31 mouse cellular contexts compared by ENCODE assay signal in the genomic region with DNA sequence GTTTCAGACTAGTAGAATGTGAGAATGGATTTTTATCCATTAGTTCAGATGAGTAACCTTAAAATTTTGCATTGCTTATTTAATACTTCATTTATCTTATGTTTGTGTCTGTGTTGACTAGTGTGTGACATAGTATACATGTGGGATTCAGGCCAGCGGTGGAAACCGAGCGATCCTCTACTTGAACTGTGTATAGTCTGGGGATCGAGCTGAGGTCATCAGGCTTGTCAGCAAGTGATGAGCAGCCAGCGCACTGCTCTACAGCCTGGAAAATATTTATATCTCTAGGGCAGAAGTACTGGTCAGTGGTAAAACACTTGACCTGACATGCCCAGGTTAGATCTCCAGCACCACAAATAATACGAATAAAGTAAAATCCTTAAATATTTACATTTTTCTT. TPM values are rescaled to one million over a fixed set of nuclear protein-coding genes. Genes with fewer than 3 reads are reported as not detected.
DNase-seq lines count a peak whose midpoint lies in the region; ATAC-seq and TF ChIP-seq lines count a peak whose summit lies in the region.
"Had no signal": no experiment of that assay in that cellular context is flagged by ENCODE, and none has a peak within 500 bp of the region (broad histone marks: within the 10 kb centered on the region; RNA-seq: fewer than 3 reads in every experiment).

No protein-coding gene starts in this region.

- no peak for TF ChIP-seq POLR2A in lung, adult 2 months (IDR thresholded peaks at IDR 0.05; ENCODE audit: borderline replicate concordance, extremely low read depth, low read depth, low read length)

- ATAC-seq in heart, embryonic 12.5 days (ENCODE audit: insufficient number of reproducible peaks, low FRiP score), result 0 out of 2 replicates have a peak, but pooled peaks have one; percentile 67
- 0 out of 2 replicates have a peak, but pooled peaks have one; percentile 31 for ATAC-seq in kidney, embryonic 16.5 days (ENCODE audit: low FRiP score, low TSS enrichment)
- peak; percentile 57; the same call in 1 of the 2 replicates for ATAC-seq in lung, embryonic 16.5 days (ENCODE audit: low read depth)
- ATAC-seq: activated CD4-positive, CD25-positive, alpha-beta regulatory T cell, adult 4 months; CD4-positive, CD25-positive, alpha-beta regulatory T cell, adult 4 months; intestine, postnatal 0 days had no signal

- peaks cover 100% of the 10 kb centered on the region for H3K79me2 ChIP-seq in macrophage (ENCODE audit: inconsistent target)

- no peak overlapping the region for H3K4me3 ChIP-seq in heart, embryonic 12.5 days
- H3K4me3 ChIP-seq in kidney, embryonic 16.5 days (ENCODE audit: low read length), result no peak overlapping the region
- H3K4me3 ChIP-seq in lung, embryonic 16.5 days (ENCODE audit: low read length), result no peak overlapping the region
- H3K4me3 ChIP-seq in lung, adult 2 months (replicated peaks; ENCODE audit: extremely low read depth, low read depth, low read length), result no peak overlapping the region
- no peak overlapping the region for H3K4me3 ChIP-seq in macrophage (ENCODE audit: inconsistent target)
- H3K4me3 ChIP-seq: embryonic facial prominence, embryonic 13.5 days; forebrain, embryonic 10.5 days; heart, embryonic 10.5 days; hindbrain, embryonic 13.5 days; layer of hippocampus, adult 2 months; left cerebral cortex, adult 2 months; limb, embryonic 13.5 days; liver, embryonic 13.5 days; megakaryocyte, embryonic 14.5 days; midbrain, embryonic 12.5 days; myocyte; neural tube, embryonic 12.5 days had no signal

- H3K27ac ChIP-seq in heart, embryonic 12.5 days (ENCODE audit: poor library complexity, severe bottlenecking), result no peak overlapping the region
- no peak overlapping the region for H3K27ac ChIP-seq in kidney, embryonic 16.5 days (ENCODE audit: low read length)
- H3K27ac ChIP-seq in lung, embryonic 16.5 days (ENCODE audit: low read length), result no peak overlapping the region
- H3K27ac ChIP-seq in macrophage, result peak overlapping the region; percentile 0; the same call in 1 of the 2 replicates
- H3K27ac ChIP-seq: embryonic facial prominence, embryonic 13.5 days; forebrain, embryonic 10.5 days; heart, embryonic 10.5 days; hindbrain, embryonic 13.5 days; layer of hippocampus, adult 2 months; left cerebral cortex, adult 2 months; limb, embryonic 13.5 days; liver, embryonic 13.5 days; midbrain, embryonic 12.5 days; neural tube, embryonic 12.5 days had no signal

- no peaks in the 10 kb centered on the region for H3K36me3 ChIP-seq in heart, embryonic 12.5 days
- no peaks in the 10 kb centered on the region for H3K36me3 ChIP-seq in kidney, embryonic 16.5 days (ENCODE audit: insufficient read depth, low read length)
- H3K36me3 ChIP-seq in lung, embryonic 16.5 days (ENCODE audit: control insufficient read depth, insufficient read depth, low read length), result no peaks in the 10 kb centered on the region
- H3K36me3 ChIP-seq in macrophage (ENCODE audit: inconsistent target), result peaks cover 8% of the 10 kb centered on the region; the same call in 1 of the 2 replicates
- H3K36me3 ChIP-seq: embryonic facial prominence, embryonic 13.5 days; heart, embryonic 10.5 days; hindbrain, embryonic 13.5 days; liver, embryonic 13.5 days; midbrain, embryonic 12.5 days; neural tube, embryonic 12.5 days had no signal

- H3K4me1 ChIP-seq in heart, embryonic 12.5 days (replicated peaks), result peaks cover 18% of the 10 kb centered on the region
- H3K4me1 ChIP-seq in kidney, embryonic 16.5 days (ENCODE audit: insufficient read depth, low read length), result peaks cover 15% of the 10 kb centered on the region
- H3K4me1 ChIP-seq in lung, embryonic 16.5 days (replicated peaks; ENCODE audit: control insufficient read depth, insufficient read depth, low read length), result peaks cover 4% of the 10 kb centered on the region; the same call in 1 of the 2 replicates
- peaks cover 2% of the 10 kb centered on the region; the same call in 1 of the 2 replicates for H3K4me1 ChIP-seq in lung, adult 2 months (ENCODE audit: control insufficient read depth, insufficient read depth, low read length)
- H3K4me1 ChIP-seq: forebrain, embryonic 10.5 days; midbrain, embryonic 12.5 days; neural tube, embryonic 12.5 days had no signal

- no peak for DNase-seq in heart, postnatal 14 days
- DNase-seq in kidney, adult 8-10 months, result no peak
- no peak for DNase-seq in lung, adult 2 months
- DNase-seq: adrenal gland, adult 8-10 months; cerebellum, adult 2 months; cerebellum, postnatal 14 days; kidney, postnatal 25 days; liver, embryonic 13.5 days; lung, postnatal 10 days; right cerebral cortex, adult 18-20 months; spleen, adult 18-20 months; thymus, adult 2 months; thymus, postnatal 36 days had no signal

- H3K4me2 ChIP-seq in heart, embryonic 12.5 days, result no peak overlapping the region
- H3K4me2 ChIP-seq in kidney, embryonic 16.5 days (replicated peaks; ENCODE audit: low read depth, low read length), result no peak overlapping the region
- no peak overlapping the region for H3K4me2 ChIP-seq in lung, embryonic 16.5 days (ENCODE audit: low read depth, low read length)
- H3K4me2 ChIP-seq: embryonic facial prominence, embryonic 13.5 days; hindbrain, embryonic 13.5 days; limb, embryonic 13.5 days; liver, embryonic 13.5 days; midbrain, embryonic 12.5 days; neural tube, embryonic 12.5 days had no signal

- no peak overlapping the region for H3K9ac ChIP-seq in heart, embryonic 12.5 days
- no peak overlapping the region for H3K9ac ChIP-seq in kidney, embryonic 16.5 days (replicated peaks; ENCODE audit: low read length)
- H3K9ac ChIP-seq in lung, embryonic 16.5 days (ENCODE audit: low read length), result no peak overlapping the region
- H3K9ac ChIP-seq: embryonic facial prominence, embryonic 13.5 days; hindbrain, embryonic 13.5 days; limb, embryonic 13.5 days; liver, embryonic 13.5 days; midbrain, embryonic 12.5 days; neural tube, embryonic 12.5 days had no signal

- no peak for TF ChIP-seq CTCF in lung, adult 2 months (IDR thresholded peaks at IDR 0.05; ENCODE audit: insufficient read depth, low read length)

- intact Hi-C loops in heart, postnatal 14 days (cut with DNase I), result no loop called here

- no peaks in the 10 kb centered on the region for H3K9me3 ChIP-seq in heart, embryonic 12.5 days (replicated peaks)
- H3K9me3 ChIP-seq in kidney, embryonic 16.5 days (ENCODE audit: low read length), result no peaks in the 10 kb centered on the region
- H3K9me3 ChIP-seq in lung, embryonic 16.5 days (ENCODE audit: control insufficient read depth, low read length), result no peaks in the 10 kb centered on the region
- H3K9me3 ChIP-seq: embryonic facial prominence, embryonic 13.5 days; forebrain, embryonic 10.5 days; heart, embryonic 10.5 days; hindbrain, embryonic 13.5 days; limb, embryonic 13.5 days; liver, embryonic 13.5 days; megakaryocyte, embryonic 14.5 days; midbrain, embryonic 12.5 days; neural tube, embryonic 12.5 days had no signal

- H3K27me3 ChIP-seq in heart, embryonic 12.5 days (replicated peaks), result no peaks in the 10 kb centered on the region
- no peaks in the 10 kb centered on the region for H3K27me3 ChIP-seq in kidney, embryonic 16.5 days (ENCODE audit: insufficient read depth, low read length)
- H3K27me3 ChIP-seq in lung, embryonic 16.5 days (ENCODE audit: control insufficient read depth, insufficient read depth, low read depth, low read length), result no peaks in the 10 kb centered on the region
- H3K27me3 ChIP-seq: embryonic facial prominence, embryonic 13.5 days; hindbrain, embryonic 13.5 days; limb, embryonic 13.5 days; liver, embryonic 13.5 days; megakaryocyte, embryonic 14.5 days; midbrain, embryonic 12.5 days; neural tube, embryonic 12.5 days had no signal

- 28% methylated on average over 6 of the region's 6 CpGs for WGBS in heart, embryonic 12.5 days
- WGBS in kidney, embryonic 16.5 days, result 40% methylated on average over 6 of the region's 6 CpGs
- WGBS in lung, embryonic 16.5 days, result 41% methylated on average over 6 of the region's 6 CpGs
- 44% methylated on average over 6 of the region's 6 CpGs for WGBS in lung, adult 2 months
- WGBS in macrophage (ENCODE audit: missing documents), result 86% methylated on average over 6 of the region's 6 CpGs

RNA-seq across cellular contexts. Expression of a gene that starts 23.0 kb away (rescaled TPM):
- polyA plus RNA-seq in heart, embryonic 12.5 days (2016; fragmentation: Nextera tagmentation; extraction: Ambion mirVana), result 32.8 and 36.0 TPM in 2 replicates
- total RNA-seq in heart, postnatal 14 days (2021), result 10 to 100 TPM; 45.0 to 53.6 TPM
- 33.8 and 50.6 TPM in 2 replicates for polyA plus RNA-seq in kidney, embryonic 16.5 days (2015; fragmentation: Nextera tagmentation; extraction: Ambion mirVana)
- polyA plus RNA-seq in lung, embryonic 16.5 days (2015; fragmentation: Nextera tagmentation; extraction: Ambion mirVana), result 29.0 and 38.3 TPM in 2 replicates
- polyA plus RNA-seq in lung, adult 2 months (2012; rRNA removed), result 38.9 and 47.4 TPM in 2 replicates
- total RNA-seq in macrophage (2018; cell fraction: chromatin; rRNA removed), result 10 to 100 TPM in 25 of 26 experiments, 1 to 10 TPM in 1; 8.6 to 73.4 (median 52.4) TPM
- total RNA-seq in macrophage (2018; cell fraction: cytosol; rRNA removed), result 100 to 1,000 TPM; 215 to 303 (median 274) TPM
- total RNA-seq in macrophage (2018; cell fraction: nucleus; rRNA removed), result 100 to 1,000 TPM in 18 of 26 experiments, 10 to 100 TPM in 8; 42.9 to 166 (median 120) TPM
- 245 to 360 TPM (median 267 TPM) in 3 replicates for polyA plus RNA-seq in macrophage (2018)
- polyA plus RNA-seq: myocyte had no signal
